Mouse (Mus musculus) myocyte (in vitro differentiated cells): ENCODE results near the gene Atrnl1.

Experiments
- CEBPB ChIP-seq: IDR thresholded peaks from 2 replicates; pipeline ENCODE4 v1.6.1; 2011; ENCODE audit warnings: mild to moderate bottlenecking, moderate library complexity; ENCODE audit not compliant: poor library complexity, insufficient read depth, severe bottlenecking
- E2F4 ChIP-seq: IDR thresholded peaks from one replicate; pipeline ENCODE4 v1.6.1; 2011; ENCODE audit warnings: mild to moderate bottlenecking, control low read depth, moderate library complexity; ENCODE audit not compliant: insufficient read depth
- MAX ChIP-seq: IDR thresholded peaks from one replicate; pipeline ENCODE4 v1.6.1; 2011; ENCODE audit warnings: low read depth, mild to moderate bottlenecking, control low read depth
- MYOD1 ChIP-seq, 3 experiments: IDR thresholded peaks; one replicate each; pipeline ENCODE4 v1.6.1; 2011; ENCODE audit warnings: control low read depth in 2 of 3, low read depth in 2 of 3, mild to moderate bottlenecking in 2 of 3, moderate library complexity in 1 of 3; ENCODE audit not compliant: insufficient read length in 2 of 3, control insufficient read depth in 1 of 3
- MYOG ChIP-seq, 3 experiments: IDR thresholded peaks; one replicate each; pipeline ENCODE4 v1.6.1; 2011; ENCODE audit warnings: control low read depth in 2 of 3, low read depth in 2 of 3, mild to moderate bottlenecking in 2 of 3; ENCODE audit not compliant: insufficient read length in 2 of 3, control insufficient read depth in 1 of 3, insufficient read depth in 1 of 3
- POLR2A ChIP-seq: IDR thresholded peaks from one replicate; pipeline ENCODE4 v1.6.1; 2011; ENCODE audit warnings: low read depth, mild to moderate bottlenecking, control low read depth, moderate library complexity; ENCODE audit not compliant: insufficient read length
- POLR2AphosphoS2 ChIP-seq: IDR thresholded peaks from one replicate; pipeline ENCODE4 v1.6.1; 2011; ENCODE audit warnings: low read depth, control low read depth; ENCODE audit not compliant: insufficient read length
- REST ChIP-seq: IDR thresholded peaks from one replicate; pipeline ENCODE4 v1.6.1; 2011; ENCODE audit warnings: mild to moderate bottlenecking, control low read depth, moderate library complexity; ENCODE audit not compliant: insufficient read depth, insufficient read length
- SRF ChIP-seq: IDR thresholded peaks from one replicate; pipeline ENCODE4 v1.6.1; 2011; ENCODE audit warnings: low read depth; ENCODE audit not compliant: control insufficient read depth, insufficient read length
- TCF12 ChIP-seq: IDR thresholded peaks from one replicate; pipeline ENCODE4 v1.6.1; 2011; ENCODE audit warnings: mild to moderate bottlenecking, control low read depth; ENCODE audit not compliant: poor library complexity, insufficient read depth, severe bottlenecking
- TCF3 ChIP-seq: IDR thresholded peaks from one replicate; pipeline ENCODE4 v1.6.1; 2011; ENCODE audit warnings: low read depth, control low read depth; ENCODE audit not compliant: insufficient read length
- USF1 ChIP-seq: IDR thresholded peaks from one replicate; pipeline ENCODE4 v1.6.1; 2011; ENCODE audit warnings: low read depth, mild to moderate bottlenecking, control low read depth, moderate library complexity

DNA sequence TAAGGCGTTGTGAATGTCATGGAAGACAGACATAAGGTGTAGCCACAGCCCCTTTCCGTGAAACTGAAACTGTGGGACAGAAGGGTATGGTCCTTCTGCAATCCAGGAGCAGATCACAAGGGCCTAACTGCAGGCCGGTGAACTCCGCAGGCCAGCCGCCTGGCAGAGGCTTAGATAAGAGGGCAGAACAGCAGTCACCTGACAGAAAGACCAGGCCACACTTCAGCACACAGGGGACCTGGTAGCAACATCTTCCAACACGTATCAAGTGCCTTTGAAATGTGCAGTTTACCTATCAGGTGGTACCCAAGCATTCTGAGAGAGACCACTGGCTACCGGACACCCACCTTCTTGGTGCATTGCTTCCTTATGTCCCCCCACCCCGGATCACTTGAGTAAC lies 451.1 kb downstream of the Atrnl1 start:
- TF ChIP-seq POLR2AphosphoS2 (no peak), POLR2A (no peak), MAX (no peak), MYOD1 (IDR thresholded peaks at IDR 0.05; ENCODE audit: control insufficient read depth in 1 of 3, insufficient read length in 2 of 3, low read depth in 2 of 3) (no peak), E2F4 (no peak), USF1 (no peak), CEBPB (no peak), MYOG (IDR thresholded peaks at IDR 0.05; ENCODE audit: control insufficient read depth in 1 of 3, insufficient read depth in 1 of 3, insufficient read length in 2 of 3, low read depth in 2 of 3) (no peak), SRF (no peak), TCF12 (no peak), TCF3 (no peak), REST (no peak)
